Mouse (Mus musculus) gonadal fat pad, adult 2 months (tissue): ENCODE results near the gene Ears2. TPM values are rescaled to one million over a fixed set of nuclear protein-coding genes. Genes with fewer than 3 reads are reported as not detected.
"Not testable (repeated sequence)": the region's sequence is repeated elsewhere in the genome, so short reads cannot be mapped to it uniquely, and the experiment has no call there.

ENCODE experiments used
- DNase-seq: peaks from one replicate; pipeline ENCODE4 v3.0.0-alpha.2; 2012; ENCODE audit warnings: low read depth
- polyA plus RNA-seq: library from polyadenylated mRNA; depleted of rRNA; stranded (reverse); fragments of >200 nt; gene quantifications from 2 replicates; pipeline ENCODE4 v1.2.3, GENCODE M21; 2012; rRNA removed

Ears2 gene
- 12.9 and 15.8 TPM in 2 replicates for polyA plus RNA-seq

- no peak for DNase-seq
Measured at GRCm38 (mm10) chr7:122066945-122067516, at the start of gene Ears2, which contains the start of gene Ubfd1. Gene Ears2 (minus strand): TSS chr7:122067263. Gene Ubfd1 (plus strand): TSS chr7:122067175.

- no peak for DNase-seq
Measured at GRCm38 (mm10) chr7:122108206-122108605, 41.1 kb upstream of the Ears2 start.

- no peak for DNase-seq
Measured at GRCm38 (mm10) chr7:122101747-122102244, 34.7 kb upstream of the Ears2 start, which contains the start of gene Ndufab1. Gene Ndufab1 (minus strand): TSS chr7:122101886.

GRCm38 (mm10) chr7:122101014-122101746 lies 34.1 kb upstream of the Ears2 start:
- not testable (repeated sequence) for DNase-seq

GRCm38 (mm10) chr7:122099222-122099621 lies 32.2 kb upstream of the Ears2 start:
- no peak for DNase-seq

GRCm38 (mm10) chr7:122098009-122098408 lies 30.9 kb upstream of the Ears2 start:
- DNase-seq, result no peak

GRCm38 (mm10) chr7:122094564-122095330 lies 27.7 kb upstream of the Ears2 start:
- DNase-seq, result no peak

GRCm38 (mm10) chr7:122087195-122087982 lies 20.3 kb upstream of the Ears2 start:
- DNase-seq, result no peak

GRCm38 (mm10) chr7:122081071-122081470 lies 14.0 kb upstream of the Ears2 start:
- DNase-seq, result no peak

GRCm38 (mm10) chr7:122079798-122080554 lies 12.9 kb upstream of the Ears2 start:
- peak; percentile 90 for DNase-seq

GRCm38 (mm10) chr7:122074374-122074773 lies 7.3 kb upstream of the Ears2 start:
- no peak for DNase-seq

- no peak for DNase-seq
Measured at GRCm38 (mm10) chr7:122067517-122068381, 686 bp upstream of the Ears2 start.

- no peak for DNase-seq
Measured at GRCm38 (mm10) chr7:122066102-122066944, 740 bp downstream of the Ears2 start.

GRCm38 (mm10) chr7:122065656-122066055 lies 1.4 kb downstream of the Ears2 start:
- DNase-seq, result no peak

GRCm38 (mm10) chr7:122056633-122057032 lies 10.4 kb downstream of the Ears2 start:
- no peak for DNase-seq

GRCm38 (mm10) chr7:122050834-122051233 lies 16.2 kb downstream of the Ears2 start:
- no peak for DNase-seq

- DNase-seq, result no peak
Measured at GRCm38 (mm10) chr7:122048191-122048590, 18.9 kb downstream of the Ears2 start.

GRCm38 (mm10) chr7:122046813-122047212 lies 20.2 kb downstream of the Ears2 start:
- no peak for DNase-seq

- DNase-seq, result no peak
Measured at GRCm38 (mm10) chr7:122045711-122046110, 21.4 kb downstream of the Ears2 start.
